ENCODE assay signal across 25 mouse cellular contexts in the genomic region with DNA sequence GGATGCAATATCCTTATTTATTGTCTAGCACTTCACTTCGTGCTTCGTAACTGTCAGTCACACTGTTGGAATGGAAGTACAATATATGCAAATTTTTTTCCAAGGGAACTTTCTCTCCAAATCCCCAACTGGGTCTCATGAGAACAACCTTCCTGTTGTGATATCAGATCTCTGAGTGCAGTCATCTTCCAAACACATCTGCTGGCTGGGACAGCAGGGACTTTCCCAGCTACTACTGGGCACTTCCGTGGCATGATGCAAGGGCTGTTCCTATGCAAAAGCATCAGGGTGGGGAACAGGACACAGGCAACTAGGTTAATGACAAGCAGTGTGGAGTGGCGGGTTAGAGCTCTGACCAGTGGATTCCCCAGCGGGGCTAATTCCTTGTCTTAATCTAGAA.
"Had no signal": no experiment of that assay in that cellular context is flagged by ENCODE, and none has a peak within 500 bp of the region (broad histone marks: within the 10 kb centered on the region; RNA-seq: fewer than 3 reads in every experiment).

No protein-coding gene starts in this region.

- H3K27ac ChIP-seq: kidney, embryonic 15.5 days; left cerebral cortex, adult 2 months; limb, embryonic 12.5 days; limb, embryonic 15.5 days; liver, embryonic 14.5 days; lung, embryonic 15.5 days; midbrain, embryonic 10.5 days; neural tube, embryonic 12.5 days; neural tube, embryonic 15.5 days had no signal

- ATAC-seq: liver, postnatal 0 days had no signal

- DNase-seq: kidney, adult 11 months; kidney, adult 8-10 months; kidney, postnatal 10 days; kidney, postnatal 36 days; layer of hippocampus, postnatal 36 days; left cerebral cortex, postnatal 4 days; liver, postnatal 0 days; lung, postnatal 14 days; midbrain, embryonic 14.5 days; right cerebral cortex, adult 18-20 months; right cerebral cortex, postnatal 25 days; thymus, adult 2 months; thymus, postnatal 14 days; thymus, postnatal 4 days had no signal

- H3K9me3 ChIP-seq: kidney, embryonic 15.5 days; limb, embryonic 12.5 days; limb, embryonic 15.5 days; lung, embryonic 15.5 days; megakaryocyte, embryonic 14.5 days; midbrain, embryonic 10.5 days; neural tube, embryonic 12.5 days; neural tube, embryonic 15.5 days had no signal

- H3K4me1 ChIP-seq: limb, embryonic 12.5 days; limb, embryonic 15.5 days; megakaryocyte, embryonic 14.5 days; neural tube, embryonic 12.5 days had no signal

- H3K36me3 ChIP-seq: kidney, embryonic 15.5 days; limb, embryonic 12.5 days; limb, embryonic 15.5 days; lung, embryonic 15.5 days; midbrain, embryonic 10.5 days; neural tube, embryonic 12.5 days; neural tube, embryonic 15.5 days had no signal

- H3K9ac ChIP-seq: kidney, embryonic 15.5 days; limb, embryonic 12.5 days; limb, embryonic 15.5 days; liver, embryonic 14.5 days; liver, postnatal 0 days; lung, embryonic 15.5 days; neural tube, embryonic 12.5 days; neural tube, embryonic 15.5 days had no signal

- H3K27me3 ChIP-seq: kidney, embryonic 15.5 days; limb, embryonic 12.5 days; limb, embryonic 15.5 days; lung, embryonic 15.5 days; neural tube, embryonic 12.5 days; neural tube, embryonic 15.5 days had no signal

- H3K4me2 ChIP-seq: kidney, embryonic 15.5 days; limb, embryonic 12.5 days; limb, embryonic 15.5 days; liver, embryonic 11.5 days; lung, embryonic 15.5 days; neural tube, embryonic 12.5 days; neural tube, embryonic 15.5 days had no signal

- H3K4me3 ChIP-seq: kidney, embryonic 15.5 days; left cerebral cortex, adult 2 months; limb, embryonic 12.5 days; limb, embryonic 15.5 days; lung, embryonic 15.5 days; megakaryocyte, embryonic 14.5 days; midbrain, embryonic 10.5 days; neural tube, embryonic 12.5 days; neural tube, embryonic 15.5 days had no signal
